Mouse (Mus musculus): ENCODE measurements around the gene Klrb1a. TPM values are rescaled to one million over a fixed set of nuclear protein-coding genes. Genes with fewer than 3 reads are reported as not detected.
"Not testable (repeated sequence)": the region's sequence is repeated elsewhere in the genome, so short reads cannot be mapped to it uniquely, and the experiment has no call there.

The Klrb1a gene
- polyA plus RNA-seq, 1 experiment from 2014 or later = 0.24 TPM

- H3K27ac ChIP-seq (ENCODE audit: low read length); H3K4me3 ChIP-seq (ENCODE audit: low read depth, low read length); ATAC-seq (ENCODE audit: low read depth); H3K4me1 ChIP-seq (ENCODE audit: control insufficient read depth, low read depth, low read length); H3K9me3 ChIP-seq (replicated peaks; ENCODE audit: control insufficient read depth, low read length); H3K9ac ChIP-seq (ENCODE audit: low read depth, low read length); H3K36me3 ChIP-seq (ENCODE audit: control insufficient read depth, insufficient read depth); H3K27me3 ChIP-seq (ENCODE audit: control insufficient read depth, insufficient read depth, low read depth, low read length); H3K4me2 ChIP-seq (ENCODE audit: low read depth, low read length): not testable (repeated sequence)
- 88% methylated on average over 20 of the region's 20 CpGs for WGBS (ENCODE audit: insufficient replicate concordance)
Observed at GRCm38 (mm10) chr6:128644694-128645093, 21.4 kb upstream of the Klrb1a start.

GRCm38 (mm10) chr6:128643999-128644398, 20.7 kb upstream of the Klrb1a start:
- WGBS (ENCODE audit: insufficient replicate concordance) = 31% methylated on average over 2 of the region's 2 CpGs
- no peaks in the 10 kb centered on the region for H3K36me3 ChIP-seq (ENCODE audit: control insufficient read depth, insufficient read depth)
- ATAC-seq (ENCODE audit: low read depth) = no peak

GRCm38 (mm10) chr6:128641116-128641716, 17.9 kb upstream of the Klrb1a start:
- ATAC-seq (ENCODE audit: low read depth) = no peak
- H3K4me1 ChIP-seq (ENCODE audit: control insufficient read depth, low read depth, low read length) = no peaks in the 10 kb centered on the region
- H3K4me2 ChIP-seq (ENCODE audit: low read depth, low read length) = no peak overlapping the region
- no peak overlapping the region for H3K9ac ChIP-seq (ENCODE audit: low read depth, low read length)
- no peak overlapping the region for H3K4me3 ChIP-seq (ENCODE audit: low read depth, low read length)
- WGBS (ENCODE audit: insufficient replicate concordance) = 51% methylated on average over 2 of the region's 2 CpGs
- H3K27me3 ChIP-seq (ENCODE audit: control insufficient read depth, insufficient read depth, low read depth, low read length) = no peaks in the 10 kb centered on the region
- no peaks in the 10 kb centered on the region for H3K36me3 ChIP-seq (ENCODE audit: control insufficient read depth, insufficient read depth)
- no peaks in the 10 kb centered on the region for H3K9me3 ChIP-seq (replicated peaks; ENCODE audit: control insufficient read depth, low read length)
- H3K27ac ChIP-seq (ENCODE audit: low read length) = no peak overlapping the region

More at GRCm38 (mm10) chr6:128643999-128644398, 20.7 kb upstream of the Klrb1a start:
- H3K4me1 ChIP-seq (ENCODE audit: control insufficient read depth, low read depth, low read length) = no peaks in the 10 kb centered on the region
- no peak overlapping the region for H3K4me3 ChIP-seq (ENCODE audit: low read depth, low read length)
- H3K27me3 ChIP-seq (ENCODE audit: control insufficient read depth, insufficient read depth, low read depth, low read length) = no peaks in the 10 kb centered on the region
- no peak overlapping the region for H3K9ac ChIP-seq (ENCODE audit: low read depth, low read length)
- H3K4me2 ChIP-seq (ENCODE audit: low read depth, low read length) = no peak overlapping the region
- H3K27ac ChIP-seq (ENCODE audit: low read length) = no peak overlapping the region
- H3K9me3 ChIP-seq (replicated peaks; ENCODE audit: control insufficient read depth, low read length) = no peaks in the 10 kb centered on the region

- ATAC-seq (ENCODE audit: low read depth) = no peak
- Histone ChIP-seq H3K4me3 (ENCODE audit: low read depth, low read length) (no peak overlapping the region), H3K36me3 (ENCODE audit: control insufficient read depth, insufficient read depth) (no peaks in the 10 kb centered on the region), H3K9me3 (replicated peaks; ENCODE audit: control insufficient read depth, low read length) (no peaks in the 10 kb centered on the region), H3K4me2 (ENCODE audit: low read depth, low read length) (no peak overlapping the region), H3K9ac (ENCODE audit: low read depth, low read length) (no peak overlapping the region), H3K4me1 (ENCODE audit: control insufficient read depth, low read depth, low read length) (no peaks in the 10 kb centered on the region), H3K27me3 (ENCODE audit: control insufficient read depth, insufficient read depth, low read depth, low read length) (no peaks in the 10 kb centered on the region), H3K27ac (ENCODE audit: low read length) (no peak overlapping the region)
- WGBS (ENCODE audit: insufficient replicate concordance) = 68% methylated on average over 1 of the region's 1 CpGs
Observed at GRCm38 (mm10) chr6:128640673-128641072, 17.3 kb upstream of the Klrb1a start.

- WGBS (ENCODE audit: insufficient replicate concordance) = 43% methylated on average over 15 of the region's 15 CpGs
- H3K27ac ChIP-seq (ENCODE audit: low read length) = peak overlapping the region; percentile 64
- not testable (repeated sequence) for H3K4me3 ChIP-seq (ENCODE audit: low read depth, low read length)
Observed at GRCm38 (mm10) chr6:128630912-128631905, 7.9 kb upstream of the Klrb1a start.

GRCm38 (mm10) chr6:128629771-128630739, 6.7 kb upstream of the Klrb1a start:
- WGBS (ENCODE audit: insufficient replicate concordance) = 38% methylated on average over 13 of the region's 13 CpGs
- ATAC-seq (ENCODE audit: low read depth) = peak; percentile 31; the same call in 1 of the 2 replicates
- H3K9me3 ChIP-seq (replicated peaks; ENCODE audit: control insufficient read depth, low read length); H3K4me3 ChIP-seq (ENCODE audit: low read depth, low read length); H3K27me3 ChIP-seq (ENCODE audit: control insufficient read depth, insufficient read depth, low read depth, low read length); H3K9ac ChIP-seq (ENCODE audit: low read depth, low read length); H3K4me1 ChIP-seq (ENCODE audit: control insufficient read depth, low read depth, low read length); H3K36me3 ChIP-seq (ENCODE audit: control insufficient read depth, insufficient read depth); H3K4me2 ChIP-seq (ENCODE audit: low read depth, low read length): not testable (repeated sequence)
- peak overlapping the region; percentile 63 for H3K27ac ChIP-seq (ENCODE audit: low read length)

More at GRCm38 (mm10) chr6:128630912-128631905, 7.9 kb upstream of the Klrb1a start:
- H3K4me1 ChIP-seq (ENCODE audit: control insufficient read depth, low read depth, low read length); H3K36me3 ChIP-seq (ENCODE audit: control insufficient read depth, insufficient read depth); H3K9me3 ChIP-seq (replicated peaks; ENCODE audit: control insufficient read depth, low read length); H3K4me2 ChIP-seq (ENCODE audit: low read depth, low read length); H3K27me3 ChIP-seq (ENCODE audit: control insufficient read depth, insufficient read depth, low read depth, low read length); H3K9ac ChIP-seq (ENCODE audit: low read depth, low read length): not testable (repeated sequence)
- peak; percentile 86 for ATAC-seq (ENCODE audit: low read depth)

- H3K36me3 ChIP-seq (ENCODE audit: control insufficient read depth, insufficient read depth); H3K27me3 ChIP-seq (ENCODE audit: control insufficient read depth, insufficient read depth, low read depth, low read length); H3K9ac ChIP-seq (ENCODE audit: low read depth, low read length); H3K27ac ChIP-seq (ENCODE audit: low read length); H3K4me3 ChIP-seq (ENCODE audit: low read depth, low read length); H3K9me3 ChIP-seq (replicated peaks; ENCODE audit: control insufficient read depth, low read length); H3K4me1 ChIP-seq (ENCODE audit: control insufficient read depth, low read depth, low read length); H3K4me2 ChIP-seq (ENCODE audit: low read depth, low read length); ATAC-seq (ENCODE audit: low read depth): not testable (repeated sequence)
- 72% methylated on average over 6 of the region's 6 CpGs for WGBS (ENCODE audit: insufficient replicate concordance)
Observed at GRCm38 (mm10) chr6:128625246-128625645, 1.9 kb upstream of the Klrb1a start.

GRCm38 (mm10) chr6:128624425-128624824, 1.1 kb upstream of the Klrb1a start:
- Histone ChIP-seq H3K9me3 (replicated peaks; ENCODE audit: control insufficient read depth, low read length) (no peaks in the 10 kb centered on the region), H3K4me3 (ENCODE audit: low read depth, low read length) (no peak overlapping the region), H3K27ac (ENCODE audit: low read length) (no peak overlapping the region), H3K4me2 (ENCODE audit: low read depth, low read length) (no peak overlapping the region), H3K9ac (ENCODE audit: low read depth, low read length) (no peak overlapping the region), H3K27me3 (ENCODE audit: control insufficient read depth, insufficient read depth, low read depth, low read length) (no peaks in the 10 kb centered on the region), H3K4me1 (ENCODE audit: control insufficient read depth, low read depth, low read length) (no peaks in the 10 kb centered on the region), H3K36me3 (ENCODE audit: control insufficient read depth, insufficient read depth) (no peaks in the 10 kb centered on the region)
- no peak for ATAC-seq (ENCODE audit: low read depth)
- WGBS (ENCODE audit: insufficient replicate concordance) = 53% methylated on average over 4 of the region's 4 CpGs

Data from liver, embryonic 16.5 days (tissue).